Mouse (Mus musculus) forebrain, embryonic 14.5 days (tissue): ENCODE measurements at regions not wholly inside any gene's neighbourhood (a gene's known extent, or its start where the extent isn't known, plus 50 kb on each side); places are given as distances from the start of the nearest gene placed in this dataset.

Experiments used
- ATAC-seq: fragments of 200-750 bp; cut with Nextera tagmentation; 2 replicates; pipeline ENCODE4 v1.8.0; 2017; ENCODE audit warnings: mild to moderate bottlenecking, moderate library complexity
- DNase-seq: peaks from one replicate; pipeline ENCODE4 v3.0.0-alpha.2; 2015; ENCODE audit warnings: low spot score
- H3K27ac ChIP-seq: fragments of 300-500 bp; sonication (generic); 2 replicates; pipeline ENCODE4 v1.5.1; 2014; ENCODE audit warnings: low read depth, mild to moderate bottlenecking, control low read depth, low read length, moderate library complexity
- H3K27me3 ChIP-seq: fragments of 300-500 bp; sonication (generic); replicated peaks from 2 replicates; pipeline ENCODE4 v1.6.1; 2014; ENCODE audit warnings: low read length, control low read depth, mixed read lengths; ENCODE audit not compliant: control insufficient read depth, insufficient read depth
- H3K36me3 ChIP-seq: fragments of 300-500 bp; sonication (generic); 2 replicates; pipeline ENCODE4 v1.6.1; 2014; ENCODE audit warnings: low read length, control low read depth; ENCODE audit not compliant: control insufficient read depth, insufficient read depth
- H3K4me1 ChIP-seq: fragments of 300-500 bp; sonication (generic); 2 replicates; pipeline ENCODE4 v1.6.1; 2014; ENCODE audit warnings: antibody characterized with exemption, low read length, control low read depth; ENCODE audit not compliant: control insufficient read depth, insufficient read depth
- H3K4me2 ChIP-seq: fragments of 300-500 bp; sonication (generic); 2 replicates; pipeline ENCODE4 v1.6.1; 2014; ENCODE audit warnings: mild to moderate bottlenecking, control low read depth, low read length
- H3K4me3 ChIP-seq: fragments of 300-500 bp; sonication (generic); 2 replicates; pipeline ENCODE4 v1.5.1; 2014; ENCODE audit warnings: low read depth, low read length, control low read depth
- H3K9ac ChIP-seq: fragments of 300-500 bp; sonication (generic); 2 replicates; pipeline ENCODE4 v1.6.1; 2014; ENCODE audit warnings: mild to moderate bottlenecking, low read length, control low read depth, moderate library complexity
- H3K9me3 ChIP-seq: fragments of 300-500 bp; sonication (generic); replicated peaks from 2 replicates; pipeline ENCODE4 v1.6.1; 2016; ENCODE audit warnings: low read length, control low read depth, mixed read lengths; ENCODE audit not compliant: control insufficient read depth
- WGBS: fragments of 180-500 bp; shearing (Covaris S2); extraction: QIAGEN DNeasy Blood & Tissue Kit; methylation state at CpG from one replicate; pipeline ENCODE4 v1.1.7; 2014; 5-methylcytosine and 5-hydroxymethylcytosine counted together

DNA sequence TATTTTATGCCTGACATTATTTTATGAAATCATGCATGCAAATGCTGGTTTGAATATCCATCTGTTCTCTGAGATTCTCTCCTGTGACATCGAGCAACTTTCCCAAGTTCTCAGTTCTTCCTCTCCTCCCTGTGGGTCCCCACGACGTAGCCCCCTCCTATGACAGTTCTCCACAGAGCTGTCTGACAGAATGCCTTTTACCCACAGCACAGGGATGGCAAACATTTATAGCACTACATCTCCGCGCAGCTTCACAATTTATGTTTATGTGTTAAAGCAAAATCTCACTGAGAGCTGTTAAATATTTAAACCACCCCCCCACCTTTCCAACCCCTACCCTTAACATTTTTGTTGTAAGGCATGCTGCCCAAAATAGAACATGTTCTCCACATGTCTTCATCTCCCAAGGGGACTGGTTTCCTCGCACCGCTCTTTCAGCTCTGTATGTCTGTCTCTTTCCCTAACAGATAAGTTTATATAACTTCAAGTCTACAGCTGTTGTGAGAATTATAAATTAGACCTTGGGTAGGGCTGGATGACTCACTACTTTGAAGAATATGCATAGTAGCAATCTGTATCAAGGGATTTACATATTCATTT, 63.5 kb upstream of the Ndst3 start:
- WGBS, result 79% methylated on average over 7 of the region's 7 CpGs
- Histone ChIP-seq H3K36me3 (no peaks in the 10 kb centered on the region), H3K27me3 (no peaks in the 10 kb centered on the region), H3K4me1 (no peaks in the 10 kb centered on the region), H3K9ac (no peak overlapping the region), H3K27ac (no peak overlapping the region), H3K4me3 (no peak overlapping the region), H3K4me2 (no peak overlapping the region), H3K9me3 (no peaks in the 10 kb centered on the region)
- ATAC-seq (no peak), DNase-seq (peak; percentile 35)

DNA sequence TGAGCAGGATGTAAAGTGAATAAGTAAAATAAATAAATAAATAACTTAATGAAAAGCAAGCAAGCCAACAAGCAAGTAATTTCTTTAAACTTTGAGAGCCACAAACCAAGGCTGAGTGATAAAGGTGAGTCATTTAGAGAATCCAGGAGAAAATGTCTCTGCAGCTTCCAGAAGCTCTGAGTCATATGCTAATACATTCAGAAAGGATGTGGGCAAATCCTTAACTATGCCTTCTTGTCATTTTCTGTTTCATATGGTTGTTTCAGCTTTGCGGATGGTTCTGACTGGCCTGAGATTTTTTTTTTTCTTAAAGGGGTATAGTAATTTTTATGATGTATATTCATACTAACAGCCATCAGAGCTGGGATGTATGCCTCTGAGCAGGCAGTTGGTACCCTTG, 64.3 kb upstream of the Ndst3 start:
- DNase-seq (no peak), ATAC-seq (no peak)
- Histone ChIP-seq H3K9me3 (no peaks in the 10 kb centered on the region), H3K4me1 (no peaks in the 10 kb centered on the region), H3K9ac (no peak overlapping the region), H3K4me3 (no peak overlapping the region), H3K4me2 (no peak overlapping the region), H3K36me3 (no peaks in the 10 kb centered on the region), H3K27me3 (no peaks in the 10 kb centered on the region), H3K27ac (no peak overlapping the region)
- WGBS, result 93% methylated on average over 1 of the region's 1 CpGs

DNA sequence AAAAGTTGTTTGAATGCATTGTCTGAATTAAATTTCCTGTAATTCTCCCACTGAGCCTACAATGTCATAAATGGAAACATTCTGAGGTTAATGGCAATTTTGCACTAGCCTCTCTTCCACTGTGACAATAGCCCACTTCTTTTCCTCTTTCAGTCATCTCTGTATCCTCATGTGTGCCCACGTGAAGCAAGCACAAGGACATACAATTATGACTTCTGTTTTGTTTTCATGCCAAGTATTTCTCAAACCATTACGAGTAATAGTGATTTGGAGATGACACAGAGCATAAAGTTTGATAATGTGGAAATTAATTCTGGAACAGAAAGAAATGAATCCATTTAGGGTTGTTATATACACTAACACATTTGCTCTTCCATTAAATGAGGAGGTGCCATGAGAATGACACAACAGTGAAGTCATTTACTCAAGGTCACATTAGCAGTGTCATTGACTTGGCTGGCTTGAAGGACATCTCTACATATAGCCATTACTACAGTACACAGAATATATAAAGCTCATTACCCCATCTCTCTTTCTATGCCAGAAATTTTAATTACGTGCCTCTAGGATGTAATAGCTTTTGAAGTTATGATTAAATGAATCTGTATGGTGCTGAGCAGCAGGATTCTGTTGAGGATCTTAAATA, 75.4 kb upstream of the Ndst3 start:
- H3K4me1 ChIP-seq, result no peaks in the 10 kb centered on the region
- ATAC-seq (0 out of 2 replicates have a peak, but pooled peaks have one; percentile 15), DNase-seq (no peak)
- no peak overlapping the region for H3K4me2 ChIP-seq
- H3K9ac ChIP-seq, result no peak overlapping the region
- no peak overlapping the region for H3K27ac ChIP-seq
- no peaks in the 10 kb centered on the region for H3K36me3 ChIP-seq
- H3K4me3 ChIP-seq, result no peak overlapping the region
- no peaks in the 10 kb centered on the region for H3K27me3 ChIP-seq
- WGBS, result 75% methylated on average over 3 of the region's 3 CpGs
- no peaks in the 10 kb centered on the region for H3K9me3 ChIP-seq

DNA sequence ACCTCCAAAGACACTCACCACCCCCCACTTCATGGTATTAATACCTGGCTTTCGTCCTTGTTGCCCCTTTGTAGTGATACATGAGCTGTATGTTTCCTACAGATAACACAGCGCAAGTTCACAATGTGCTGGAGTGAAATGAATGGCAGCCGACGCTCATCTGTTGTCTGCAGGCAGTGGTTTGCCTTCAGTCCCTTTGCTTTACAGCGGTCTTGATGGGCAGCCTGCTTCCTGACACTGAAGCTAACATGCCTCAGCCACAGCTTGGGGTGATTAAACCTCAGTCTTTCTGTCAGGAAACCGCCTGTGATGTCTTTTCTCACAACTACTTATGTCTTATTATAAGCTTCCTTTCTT, 75.9 kb upstream of the Ndst3 start:
- Histone ChIP-seq H3K27me3 (no peaks in the 10 kb centered on the region), H3K36me3 (no peaks in the 10 kb centered on the region), H3K9ac (no peak overlapping the region), H3K9me3 (no peaks in the 10 kb centered on the region), H3K4me3 (no peak overlapping the region), H3K4me2 (no peak overlapping the region), H3K4me1 (no peaks in the 10 kb centered on the region), H3K27ac (no peak overlapping the region)
- WGBS, result 71% methylated on average over 6 of the region's 6 CpGs
- ATAC-seq, result peak; percentile 32; the same call in 1 of the 2 replicates
- DNase-seq, result no peak

DNA sequence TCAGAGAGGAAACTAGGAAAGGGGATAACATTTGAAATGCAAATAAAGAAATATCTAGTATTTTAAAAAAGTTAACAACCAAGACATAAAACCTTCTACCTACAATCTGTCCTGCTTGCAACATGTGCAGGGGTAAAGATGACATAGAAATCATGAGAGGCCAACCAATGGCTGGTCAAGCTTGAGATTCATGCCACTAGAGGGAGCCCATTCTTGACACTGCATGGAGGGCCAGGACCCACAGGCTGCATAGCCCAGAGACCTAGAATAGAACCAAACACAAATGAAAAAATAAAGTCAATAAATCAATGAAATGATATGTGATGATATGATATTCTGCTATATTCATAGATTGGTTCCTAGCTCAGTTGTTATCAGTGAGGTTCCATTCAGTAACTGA, 89.9 kb upstream of the Ndst3 start:
- DNase-seq, result no peak
- H3K27ac ChIP-seq, result no peak overlapping the region
- no peak overlapping the region for H3K4me3 ChIP-seq
- H3K4me1 ChIP-seq, result no peaks in the 10 kb centered on the region
- ATAC-seq, result no peak
- no peaks in the 10 kb centered on the region for H3K9me3 ChIP-seq
- H3K4me2 ChIP-seq, result no peak overlapping the region
- no peaks in the 10 kb centered on the region for H3K27me3 ChIP-seq
- H3K36me3 ChIP-seq, result no peaks in the 10 kb centered on the region
- H3K9ac ChIP-seq, result no peak overlapping the region

DNA sequence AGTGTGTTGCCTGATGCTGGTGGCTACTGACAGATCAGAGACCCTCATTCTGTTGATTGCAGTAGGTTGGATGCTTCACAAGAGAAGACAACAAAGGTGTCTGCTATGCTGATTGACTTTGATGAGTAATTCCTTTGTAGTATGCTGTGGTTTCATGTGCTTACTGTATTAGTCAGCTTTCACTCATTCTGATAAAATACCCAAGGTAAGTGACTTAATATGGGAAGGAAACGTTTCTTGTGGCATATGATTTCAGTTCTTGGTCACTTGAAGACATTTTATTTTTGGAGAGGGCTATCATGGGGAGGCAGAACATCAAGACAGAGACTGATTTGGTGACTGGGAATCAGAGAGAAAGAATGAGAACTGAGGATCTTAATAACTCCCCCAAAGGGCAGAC, 90.9 kb upstream of the Ndst3 start:
- no peak overlapping the region for H3K9ac ChIP-seq
- H3K4me3 ChIP-seq, result no peak overlapping the region
- no peak for DNase-seq
- WGBS, result 64% methylated on average over 1 of the region's 1 CpGs
- no peak for ATAC-seq
- H3K9me3 ChIP-seq, result no peaks in the 10 kb centered on the region
- no peak overlapping the region for H3K27ac ChIP-seq
- H3K27me3 ChIP-seq, result no peaks in the 10 kb centered on the region
- H3K36me3 ChIP-seq, result no peaks in the 10 kb centered on the region
- no peaks in the 10 kb centered on the region for H3K4me1 ChIP-seq
- H3K4me2 ChIP-seq, result no peak overlapping the region

DNA sequence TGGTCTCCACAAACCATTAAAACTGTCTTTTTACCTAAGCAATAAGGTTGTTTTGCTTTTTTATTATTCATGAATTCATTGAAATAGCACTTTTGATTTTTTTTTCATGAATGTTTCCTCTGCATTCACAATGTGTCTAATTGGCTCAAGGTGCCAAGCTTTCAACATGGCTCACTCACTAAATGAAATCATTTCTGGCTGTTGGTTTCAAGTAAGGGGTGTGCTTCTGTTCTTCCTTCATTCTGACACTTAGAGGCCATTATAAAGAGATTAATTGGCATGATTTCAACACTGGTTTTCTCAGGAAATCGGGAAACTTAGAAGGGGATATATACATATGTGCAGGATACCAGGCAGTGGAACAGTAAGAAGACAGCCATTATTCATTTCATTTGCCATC, 93.5 kb upstream of the Ndst3 start:
- peak; percentile 89 for ATAC-seq
- Histone ChIP-seq H3K9ac (no peak overlapping the region), H3K27me3 (no peaks in the 10 kb centered on the region), H3K4me3 (no peak overlapping the region), H3K4me1 (no peaks in the 10 kb centered on the region), H3K27ac (no peak overlapping the region), H3K36me3 (no peaks in the 10 kb centered on the region), H3K4me2 (no peak overlapping the region), H3K9me3 (no peaks in the 10 kb centered on the region)
- WGBS, result 35% methylated on average over 1 of the region's 1 CpGs
- DNase-seq, result peak; percentile 85

DNA sequence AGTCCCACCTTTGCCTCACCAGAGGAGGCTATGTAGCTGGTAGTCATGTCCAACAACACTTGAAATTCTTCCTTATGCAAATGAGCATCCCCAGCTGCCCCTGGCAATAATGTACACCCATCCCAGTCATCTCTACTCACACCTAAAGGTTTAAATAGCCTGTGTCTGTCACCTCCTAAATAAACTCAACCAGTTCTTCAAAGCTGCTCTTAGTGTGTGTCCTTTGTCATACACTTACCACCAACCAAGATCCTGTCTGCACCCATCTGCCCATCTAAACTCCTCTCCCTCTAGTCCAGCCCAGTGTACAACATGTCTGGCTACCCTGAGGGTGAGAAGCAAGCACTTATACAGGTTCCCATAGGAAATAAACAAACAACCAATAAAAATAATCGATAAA, 103.4 kb upstream of the Ndst3 start:
- H3K9ac ChIP-seq, result no peak overlapping the region

DNA sequence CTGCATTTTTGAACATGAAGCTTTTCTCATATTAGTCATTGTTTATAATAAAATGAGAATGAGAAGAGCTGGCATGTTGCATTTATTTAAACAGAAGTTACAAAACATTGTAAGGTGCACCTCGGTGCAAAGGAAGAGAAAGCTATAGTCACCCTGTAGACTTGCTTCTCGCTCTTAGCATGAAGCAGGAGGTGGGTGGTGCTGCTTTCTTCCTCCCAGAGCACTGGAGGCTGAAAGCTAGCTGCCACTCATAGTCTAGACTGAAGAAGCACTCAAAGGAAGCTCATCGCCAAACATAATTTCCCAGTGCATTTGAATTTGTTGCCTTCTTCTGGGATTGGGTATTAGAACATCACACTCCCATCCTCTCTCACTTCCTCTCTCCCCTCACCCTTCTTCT, 114.7 kb upstream of the Ndst3 start:
- no peak for DNase-seq
- Histone ChIP-seq H3K4me3 (no peak overlapping the region), H3K27me3 (no peaks in the 10 kb centered on the region), H3K9ac (no peak overlapping the region), H3K27ac (no peak overlapping the region), H3K4me2 (no peak overlapping the region), H3K36me3 (no peaks in the 10 kb centered on the region), H3K9me3 (no peaks in the 10 kb centered on the region), H3K4me1 (peaks cover under 1% of the 10 kb centered on the region; the same call in 1 of the 2 replicates)
- no peak for ATAC-seq
- 92% methylated on average over 3 of the region's 3 CpGs for WGBS

More for the DNA sequence above, 103.4 kb upstream of the Ndst3 start:
- peak; percentile 76 for ATAC-seq
- no peaks in the 10 kb centered on the region for H3K27me3 ChIP-seq
- no peak overlapping the region for H3K27ac ChIP-seq
- no peaks in the 10 kb centered on the region for H3K4me1 ChIP-seq
- WGBS, result 95% methylated on average over 1 of the region's 1 CpGs
- no peak overlapping the region for H3K4me3 ChIP-seq
- H3K4me2 ChIP-seq, result no peak overlapping the region
- H3K9me3 ChIP-seq, result no peaks in the 10 kb centered on the region
- no peaks in the 10 kb centered on the region for H3K36me3 ChIP-seq
- peak; percentile 25 for DNase-seq
